Mouse (Mus musculus): ENCODE results near the gene Rd3. TPM values are rescaled to one million over a fixed set of nuclear protein-coding genes. Genes with fewer than 3 reads are reported as not detected.

Rd3 gene
- polyA plus RNA-seq, 1 experiment from 2014 or later = 1.7 TPM

DNA sequence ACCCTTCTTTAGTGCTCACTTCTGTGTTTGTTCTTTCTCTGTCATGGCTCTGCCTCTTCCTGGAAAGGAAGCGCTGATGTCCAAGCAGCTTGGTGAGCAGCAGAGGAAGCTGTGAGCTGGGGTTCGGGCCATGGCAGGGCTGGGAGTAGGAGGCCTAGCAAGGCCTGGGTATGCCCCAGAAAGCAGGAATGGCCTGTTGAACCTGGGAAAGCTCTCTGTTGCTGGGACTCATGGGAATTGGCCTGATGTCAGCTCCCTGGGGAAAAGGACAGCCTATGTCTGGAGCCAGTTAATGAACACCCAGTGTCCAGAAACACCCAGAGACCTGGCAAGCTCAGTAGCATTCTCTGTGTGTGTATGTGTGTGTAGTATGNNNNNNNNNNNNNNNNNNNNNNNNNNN is 20.3 kb upstream of the Rd3 start:
- WGBS = 80% methylated on average over 2 of the region's 2 CpGs
- Histone ChIP-seq H3K27ac (ENCODE audit: low read depth, low read length) (no peak overlapping the region), H3K9ac (ENCODE audit: low read length) (no peak overlapping the region), H3K27me3 (ENCODE audit: control insufficient read depth, insufficient read depth, low read length) (no peaks in the 10 kb centered on the region), H3K4me1 (ENCODE audit: control insufficient read depth, insufficient read depth, low read length) (no peaks in the 10 kb centered on the region), H3K4me2 (no peak overlapping the region), H3K4me3 (ENCODE audit: low read depth, low read length) (no peak overlapping the region), H3K9me3 (ENCODE audit: control insufficient read depth, low read length) (no peaks in the 10 kb centered on the region), H3K36me3 (ENCODE audit: control insufficient read depth, insufficient read depth, low read length) (no peaks in the 10 kb centered on the region)
- ATAC-seq (ENCODE audit: low FRiP score) (no peak), DNase-seq (ENCODE audit: low spot score, missing footprints) (peak; percentile 44)

- Histone ChIP-seq H3K4me1 (ENCODE audit: control insufficient read depth, insufficient read depth, low read length) (no peaks in the 10 kb centered on the region), H3K36me3 (ENCODE audit: control insufficient read depth, insufficient read depth, low read length) (no peaks in the 10 kb centered on the region), H3K9ac (ENCODE audit: low read length) (no peak overlapping the region), H3K27me3 (ENCODE audit: control insufficient read depth, insufficient read depth, low read length) (no peaks in the 10 kb centered on the region), H3K9me3 (ENCODE audit: control insufficient read depth, low read length) (no peaks in the 10 kb centered on the region), H3K4me2 (no peak overlapping the region), H3K27ac (ENCODE audit: low read depth, low read length) (no peak overlapping the region), H3K4me3 (ENCODE audit: low read depth, low read length) (no peak overlapping the region)
- WGBS = 80% methylated on average over 3 of the region's 3 CpGs
- peak; percentile 70 for DNase-seq (ENCODE audit: low spot score, missing footprints)
- no peak for ATAC-seq (ENCODE audit: low FRiP score)
Observed at GRCm38 (mm10) chr1:191957321-191957720, 19.8 kb upstream of the Rd3 start.

GRCm38 (mm10) chr1:191960946-191961345 is 16.2 kb upstream of the Rd3 start:
- no peak overlapping the region for H3K27ac ChIP-seq (ENCODE audit: low read depth, low read length)
- H3K9ac ChIP-seq (ENCODE audit: low read length) = no peak overlapping the region
- 60% methylated on average over 2 of the region's 2 CpGs for WGBS
- H3K36me3 ChIP-seq (ENCODE audit: control insufficient read depth, insufficient read depth, low read length) = no peaks in the 10 kb centered on the region
- H3K4me2 ChIP-seq = no peak overlapping the region
- no peaks in the 10 kb centered on the region for H3K4me1 ChIP-seq (ENCODE audit: control insufficient read depth, insufficient read depth, low read length)
- no peaks in the 10 kb centered on the region for H3K27me3 ChIP-seq (ENCODE audit: control insufficient read depth, insufficient read depth, low read length)
- DNase-seq (ENCODE audit: low spot score, missing footprints) = peak; percentile 35
- ATAC-seq (ENCODE audit: low FRiP score) = no peak
- no peaks in the 10 kb centered on the region for H3K9me3 ChIP-seq (ENCODE audit: control insufficient read depth, low read length)
- no peak overlapping the region for H3K4me3 ChIP-seq (ENCODE audit: low read depth, low read length)

GRCm38 (mm10) chr1:191963413-191963812 is 13.8 kb upstream of the Rd3 start:
- Histone ChIP-seq H3K4me3 (ENCODE audit: low read depth, low read length) (no peak overlapping the region), H3K9ac (ENCODE audit: low read length) (no peak overlapping the region), H3K4me1 (ENCODE audit: control insufficient read depth, insufficient read depth, low read length) (no peaks in the 10 kb centered on the region), H3K9me3 (ENCODE audit: control insufficient read depth, low read length) (no peaks in the 10 kb centered on the region), H3K36me3 (ENCODE audit: control insufficient read depth, insufficient read depth, low read length) (no peaks in the 10 kb centered on the region), H3K4me2 (no peak overlapping the region), H3K27ac (ENCODE audit: low read depth, low read length) (no peak overlapping the region), H3K27me3 (ENCODE audit: control insufficient read depth, insufficient read depth, low read length) (no peaks in the 10 kb centered on the region)
- no peak for ATAC-seq (ENCODE audit: low FRiP score)
- 86% methylated on average over 3 of the region's 3 CpGs for WGBS
- peak; percentile 44 for DNase-seq (ENCODE audit: low spot score, missing footprints)

- peak; percentile 95 for DNase-seq (ENCODE audit: low spot score, missing footprints)
- Histone ChIP-seq H3K27ac (ENCODE audit: low read depth, low read length) (no peak overlapping the region), H3K36me3 (ENCODE audit: control insufficient read depth, insufficient read depth, low read length) (no peaks in the 10 kb centered on the region), H3K27me3 (ENCODE audit: control insufficient read depth, insufficient read depth, low read length) (no peaks in the 10 kb centered on the region), H3K4me3 (ENCODE audit: low read depth, low read length) (no peak overlapping the region), H3K4me1 (ENCODE audit: control insufficient read depth, insufficient read depth, low read length) (no peaks in the 10 kb centered on the region), H3K4me2 (no peak overlapping the region), H3K9ac (ENCODE audit: low read length) (no peak overlapping the region), H3K9me3 (ENCODE audit: control insufficient read depth, low read length) (no peaks in the 10 kb centered on the region)
- 24% methylated on average over 8 of the region's 8 CpGs for WGBS
- peak; percentile 64 for ATAC-seq (ENCODE audit: low FRiP score)
Observed at GRCm38 (mm10) chr1:191963948-191964772, 13.0 kb upstream of the Rd3 start.

DNA sequence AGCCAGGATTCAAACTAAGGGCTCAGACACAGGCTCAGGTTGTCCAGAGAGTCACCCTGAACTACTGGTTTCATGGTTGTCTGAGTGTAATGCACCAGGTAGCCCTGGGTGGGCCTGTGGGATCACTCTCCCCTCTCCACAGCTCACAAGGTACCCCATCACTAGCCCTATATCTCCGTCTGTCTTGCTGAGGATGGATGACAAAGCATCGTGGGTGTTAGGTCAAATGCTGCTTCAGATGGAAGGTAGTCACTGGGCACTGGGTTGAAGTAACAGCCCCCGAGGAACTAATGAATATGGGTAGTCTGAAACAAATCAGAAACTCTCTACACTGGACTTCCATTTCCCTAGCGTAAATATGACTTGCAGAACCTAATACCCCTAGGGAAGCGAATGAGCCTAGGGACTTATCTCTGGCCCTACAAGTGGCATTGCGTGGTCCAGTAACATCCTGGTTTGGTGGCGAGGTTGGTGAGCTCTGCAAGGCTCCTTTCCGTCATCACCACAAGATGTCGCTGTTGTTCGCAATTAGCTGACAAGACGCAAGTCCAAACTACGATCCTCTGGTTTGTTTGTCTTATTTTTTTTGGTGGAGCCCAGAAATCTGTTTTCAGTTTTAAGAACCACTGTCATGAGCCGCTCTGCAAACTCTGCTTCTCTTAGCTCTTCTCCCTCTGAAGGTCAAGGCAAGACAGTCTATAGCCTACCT is 12.2 kb upstream of the Rd3 start:
- no peaks in the 10 kb centered on the region for H3K36me3 ChIP-seq (ENCODE audit: control insufficient read depth, insufficient read depth, low read length)
- ATAC-seq (ENCODE audit: low FRiP score) = peak; percentile 40; the same call in 1 of the 2 replicates
- no peak overlapping the region for H3K4me2 ChIP-seq
- DNase-seq (ENCODE audit: low spot score, missing footprints) = peak; percentile 95
- H3K9ac ChIP-seq (ENCODE audit: low read length) = no peak overlapping the region
- H3K27ac ChIP-seq (ENCODE audit: low read depth, low read length) = no peak overlapping the region
- H3K4me1 ChIP-seq (ENCODE audit: control insufficient read depth, insufficient read depth, low read length) = no peaks in the 10 kb centered on the region
- no peaks in the 10 kb centered on the region for H3K9me3 ChIP-seq (ENCODE audit: control insufficient read depth, low read length)
- 17% methylated on average over 13 of the region's 13 CpGs for WGBS
- no peaks in the 10 kb centered on the region for H3K27me3 ChIP-seq (ENCODE audit: control insufficient read depth, insufficient read depth, low read length)
- H3K4me3 ChIP-seq (ENCODE audit: low read depth, low read length) = no peak overlapping the region

DNA sequence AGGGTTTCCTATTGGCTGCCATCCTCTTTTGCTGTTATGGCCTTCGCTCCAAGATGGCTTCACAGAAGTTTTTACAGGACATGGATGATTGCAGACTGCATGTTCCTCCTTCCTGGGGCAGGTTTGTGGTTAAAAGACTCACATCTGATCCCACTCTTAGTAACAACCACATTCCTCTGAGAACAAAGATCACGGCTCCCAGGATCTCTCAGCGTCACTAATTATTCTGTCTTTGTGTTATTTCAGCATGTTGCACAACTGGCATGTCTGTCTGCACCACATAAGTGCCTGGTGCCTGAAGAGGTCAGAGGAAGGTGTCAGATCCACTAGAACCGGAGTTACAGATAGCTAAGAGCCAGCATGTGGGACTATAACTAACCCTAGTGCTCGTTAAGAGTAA is 7.2 kb upstream of the Rd3 start:
- WGBS = 78% methylated on average over 5 of the region's 5 CpGs
- H3K27me3 ChIP-seq (ENCODE audit: control insufficient read depth, insufficient read depth, low read length) = no peaks in the 10 kb centered on the region
- no peaks in the 10 kb centered on the region for H3K36me3 ChIP-seq (ENCODE audit: control insufficient read depth, insufficient read depth, low read length)
- ATAC-seq (ENCODE audit: low FRiP score) = no peak
- peak; percentile 31 for DNase-seq (ENCODE audit: low spot score, missing footprints)
- H3K4me2 ChIP-seq = no peak overlapping the region
- no peak overlapping the region for H3K9ac ChIP-seq (ENCODE audit: low read length)
- H3K9me3 ChIP-seq (ENCODE audit: control insufficient read depth, low read length) = no peaks in the 10 kb centered on the region
- H3K4me1 ChIP-seq (ENCODE audit: control insufficient read depth, insufficient read depth, low read length) = no peaks in the 10 kb centered on the region
- no peak overlapping the region for H3K4me3 ChIP-seq (ENCODE audit: low read depth, low read length)
- H3K27ac ChIP-seq (ENCODE audit: low read depth, low read length) = no peak overlapping the region

- no peaks in the 10 kb centered on the region for H3K27me3 ChIP-seq (ENCODE audit: control insufficient read depth, insufficient read depth, low read length)
- no peaks in the 10 kb centered on the region for H3K9me3 ChIP-seq (ENCODE audit: control insufficient read depth, low read length)
- H3K27ac ChIP-seq (ENCODE audit: low read depth, low read length) = no peak overlapping the region
- 72% methylated on average over 13 of the region's 13 CpGs for WGBS
- DNase-seq (ENCODE audit: low spot score, missing footprints) (peak; percentile 60), ATAC-seq (ENCODE audit: low FRiP score) (no peak)
- no peaks in the 10 kb centered on the region for H3K36me3 ChIP-seq (ENCODE audit: control insufficient read depth, insufficient read depth, low read length)
- H3K9ac ChIP-seq (ENCODE audit: low read length) = no peak overlapping the region
- H3K4me3 ChIP-seq (ENCODE audit: low read depth, low read length) = no peak overlapping the region
- H3K4me1 ChIP-seq (ENCODE audit: control insufficient read depth, insufficient read depth, low read length) = peaks cover 3% of the 10 kb centered on the region; the same call in 1 of the 2 replicates
- no peak overlapping the region for H3K4me2 ChIP-seq
Observed at GRCm38 (mm10) chr1:191974509-191975405, 2.4 kb upstream of the Rd3 start.

Data from midbrain, embryonic 11.5 days (tissue).